Mouse (Mus musculus): ENCODE measurements around the gene Apba1.

GRCm38 (mm10) chr19:23775356-23775755 lies 16.7 kb downstream of the Apba1 start:
- TF ChIP-seq CTCF (IDR thresholded peaks at IDR 0.05; ENCODE audit: low read depth) = no peak
- TF ChIP-seq EP300 (IDR thresholded peaks at IDR 0.05; ENCODE audit: low read depth) = no peak
